Mouse (Mus musculus) brain, embryonic 14.5 days (tissue): Measurements from ENCODE around the gene Lmo4.

Source experiments
- CTCF ChIP-seq: fragments of 200-500 bp; IDR thresholded peaks from 2 replicates; pipeline ENCODE4 v1.5.1; 2012; ENCODE audit warnings: inconsistent platforms, mild to moderate bottlenecking, moderate library complexity, borderline replicate concordance; ENCODE audit not compliant: insufficient read depth, insufficient read length; ENCODE audit errors: extremely low read depth
- POLR2A ChIP-seq: fragments of 200-500 bp; IDR thresholded peaks from 2 replicates; pipeline ENCODE4 v1.6.1; 2012; ENCODE audit warnings: mild to moderate bottlenecking, inconsistent platforms, borderline replicate concordance; ENCODE audit not compliant: poor library complexity, insufficient read depth, insufficient read length, severe bottlenecking; ENCODE audit errors: extremely low read depth

DNA sequence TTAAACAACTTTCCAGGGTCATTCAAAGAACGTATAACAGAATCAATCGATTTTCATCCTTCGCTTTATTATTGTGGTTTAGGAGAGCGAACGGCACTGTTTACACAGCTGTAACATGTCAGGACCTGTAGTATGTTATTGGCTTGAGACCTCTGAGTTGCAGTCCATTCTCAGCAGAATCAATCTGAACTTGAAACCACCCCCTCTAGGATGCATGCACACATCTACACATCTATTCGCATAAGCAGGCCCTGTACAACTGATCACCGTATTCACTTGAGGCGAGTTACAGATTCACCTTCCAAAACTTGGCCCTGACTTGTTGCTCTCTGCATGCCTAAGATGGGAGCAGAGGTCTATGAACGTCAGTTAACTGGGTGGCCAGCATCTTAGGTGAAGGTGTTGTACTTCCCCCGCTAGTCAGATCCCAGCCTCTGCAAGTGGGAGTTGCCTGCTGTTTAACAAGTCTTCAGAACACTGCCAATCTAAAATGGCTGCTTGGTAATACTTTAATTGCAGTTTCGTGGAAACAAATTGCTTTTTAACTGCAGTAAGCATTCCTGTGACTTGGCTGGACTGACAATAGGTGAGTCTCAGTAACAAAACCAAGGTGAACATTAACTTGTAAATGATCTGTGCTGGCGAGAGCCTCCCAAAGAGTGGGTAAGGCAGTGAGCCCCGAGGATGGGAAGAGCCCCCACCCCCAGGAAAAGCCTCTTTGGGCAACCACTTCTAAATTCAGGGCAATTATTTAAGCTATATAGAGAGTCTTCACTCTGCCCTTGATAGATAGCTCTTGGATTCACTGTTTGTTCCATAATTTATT, 19.5 kb downstream of the Lmo4 start:
- TF ChIP-seq CTCF (no peak), POLR2A (no peak)
